Mouse (Mus musculus) central nervous system, embryonic 14 days (tissue): Measurements from ENCODE around the gene Gpr156. TPM values are rescaled to one million over a fixed set of nuclear protein-coding genes. Genes with fewer than 3 reads are reported as not detected.

Experiments
- polyA plus RNA-seq: library from polyadenylated mRNA; depleted of rRNA; stranded (reverse); fragments of >200 nt; gene quantifications from 2 replicates; pipeline ENCODE4 v1.2.3, GENCODE M21; 2012; rRNA removed

Gpr156 gene
- polyA plus RNA-seq, result 5.9 and 6.6 TPM in 2 replicates

DNA sequence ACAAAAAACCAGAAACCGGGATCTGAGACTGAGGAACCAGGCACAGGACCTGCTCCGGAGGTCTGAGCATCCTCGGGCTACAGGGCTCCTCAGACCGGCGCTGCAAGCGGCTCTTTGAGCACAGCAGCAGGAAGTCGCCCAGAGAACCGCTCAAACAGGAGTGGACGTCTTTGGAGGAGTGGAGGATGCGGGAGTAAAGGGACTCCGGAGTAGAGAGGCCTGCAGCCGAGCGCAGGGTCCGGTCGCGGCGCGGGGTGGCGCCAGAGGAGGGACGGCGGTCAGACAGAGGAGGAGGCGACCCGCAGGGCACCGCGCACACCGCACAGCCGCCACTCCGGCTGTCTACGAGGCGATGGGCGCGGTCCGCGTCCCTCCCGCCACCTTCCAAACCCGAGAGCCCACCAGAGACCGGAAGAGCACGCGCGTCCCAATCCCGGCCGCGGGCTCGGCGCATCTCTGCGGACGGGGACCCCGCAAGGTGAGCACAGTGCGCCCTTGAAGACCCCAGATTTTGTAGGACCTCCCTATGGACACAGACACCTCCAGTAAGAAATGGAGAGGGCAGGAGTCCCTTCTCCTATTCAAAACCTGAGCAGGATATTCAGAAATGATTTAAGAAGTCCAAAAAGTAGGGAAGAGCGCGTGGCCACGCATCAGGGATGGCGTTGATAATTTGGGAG is at the start of gene Gpr156:
Gene Gpr156, plus strand, starts transcription at position 359 of the 680 bp plus-strand sequence.

GRCm38 (mm10) chr16:37867791-37868505 is 48.3 kb upstream of the Gpr156 start, which contains the start of gene Lrrc58:
Lrrc58 (plus strand) TSS chr16:37868389.

Other genes with a start within 250 kb of the Gpr156 start
- 83.6 and 186 TPM in 2 replicates for gene Fstl1, start 139.6 kb upstream of the Gpr156 start, polyA plus RNA-seq
- 0.32 and 0.41 TPM in 2 replicates for gene Gm36028, start 55.4 kb upstream of the Gpr156 start, polyA plus RNA-seq
- gene Lrrc58, start 48.1 kb upstream of the Gpr156 start, polyA plus RNA-seq, result 21.6 and 22.9 TPM in 2 replicates
- gene Gsk3b, start 172.5 kb downstream of the Gpr156 start, polyA plus RNA-seq, result 42.5 and 45.2 TPM in 2 replicates